Mouse (Mus musculus) layer of hippocampus, postnatal 10 days (tissue): ENCODE measurements around the gene Gpr176. TPM values are rescaled to one million over a fixed set of nuclear protein-coding genes. Genes with fewer than 3 reads are reported as not detected.
"Not testable (repeated sequence)": the region's sequence is repeated elsewhere in the genome, so short reads cannot be mapped to it uniquely, and the experiment has no call there.

Source experiments
- DNase-seq, 2 experiments: peaks; one replicate each; pipeline ENCODE4 v3.0.0; 2021; ENCODE audit warnings: low spot score in 2 of 2
- total RNA-seq, 2 experiments: library from RNA; stranded (reverse); gene quantifications; 2 replicates each; pipeline ENCODE4 v1.2.3; 2021

Gpr176 gene
- total RNA-seq, 2 experiments from 2014 or later = 16.6 to 18.4 TPM

GRCm38 (mm10) chr2:118301656-118302055 is 71.6 kb downstream of the Gpr176 start:
- no peak for DNase-seq

DNA sequence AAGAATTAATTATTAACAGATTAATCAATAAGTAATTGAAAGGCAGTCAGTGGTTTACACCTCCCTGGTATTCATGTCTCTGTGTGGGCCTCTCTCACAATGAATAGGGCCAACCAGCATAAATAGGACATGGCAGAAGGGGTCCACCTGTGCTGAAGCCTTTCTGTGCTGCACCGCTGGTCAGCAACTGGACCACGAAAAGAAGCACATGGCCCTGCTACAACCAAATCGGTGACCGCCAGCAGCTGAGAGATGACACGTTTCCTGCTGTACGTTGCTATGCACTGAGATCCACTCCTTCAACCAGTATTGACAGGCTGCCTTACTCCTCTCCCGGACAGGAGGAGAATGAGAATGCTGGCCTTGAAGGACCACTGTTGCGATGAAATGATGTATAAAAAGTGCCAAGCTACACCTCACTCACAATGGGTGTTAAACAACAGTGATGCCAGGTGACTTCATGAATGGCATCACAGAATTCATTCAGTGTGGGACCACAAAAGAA is 72.1 kb downstream of the Gpr176 start:
- no peak for DNase-seq

DNA sequence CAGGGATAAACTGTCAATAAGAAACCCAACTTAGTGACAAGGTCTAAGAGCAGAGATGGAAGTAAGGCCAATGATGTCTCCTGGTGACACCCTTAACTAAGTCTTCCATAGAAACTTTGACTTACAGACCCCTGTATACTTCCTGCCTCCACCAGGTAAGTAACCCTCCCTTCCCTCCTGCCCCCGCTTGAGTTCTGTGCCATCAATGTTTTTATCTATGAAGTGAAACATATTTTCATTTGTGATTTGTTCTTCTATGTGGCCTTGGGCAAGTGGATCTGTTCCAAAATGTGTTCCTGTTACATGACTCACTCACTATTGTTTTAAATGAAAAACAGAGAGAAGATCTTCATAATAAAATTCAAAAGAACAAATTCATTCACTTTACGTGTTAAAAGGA is 73.2 kb downstream of the Gpr176 start:
- DNase-seq = no peak

DNA sequence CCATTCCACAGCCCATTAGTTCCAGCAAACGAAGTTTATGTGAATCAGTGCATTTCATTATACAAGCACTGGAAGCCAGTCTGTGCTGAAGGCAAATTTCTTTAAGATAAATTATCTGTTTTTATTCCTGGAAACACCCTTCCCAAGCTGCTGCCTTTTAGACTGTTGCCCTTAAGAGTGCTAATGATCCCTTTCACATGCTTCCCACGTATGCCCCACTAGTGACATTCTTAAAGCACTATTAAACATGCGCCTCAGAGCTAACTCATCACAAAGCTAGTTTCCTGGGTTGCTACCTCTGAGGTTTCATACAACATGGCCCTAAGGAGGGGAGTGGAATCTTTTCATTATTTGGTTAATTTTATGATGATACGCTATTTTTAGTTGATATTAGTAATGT is 74.6 kb downstream of the Gpr176 start:
- no peak for DNase-seq

- DNase-seq = no peak
These were observed 75.3 kb downstream of the Gpr176 start for GRCm38 (mm10) chr2:118297966-118298365.

- no peak for DNase-seq
These were observed 77.7 kb downstream of the Gpr176 start for GRCm38 (mm10) chr2:118295505-118295904.

DNA sequence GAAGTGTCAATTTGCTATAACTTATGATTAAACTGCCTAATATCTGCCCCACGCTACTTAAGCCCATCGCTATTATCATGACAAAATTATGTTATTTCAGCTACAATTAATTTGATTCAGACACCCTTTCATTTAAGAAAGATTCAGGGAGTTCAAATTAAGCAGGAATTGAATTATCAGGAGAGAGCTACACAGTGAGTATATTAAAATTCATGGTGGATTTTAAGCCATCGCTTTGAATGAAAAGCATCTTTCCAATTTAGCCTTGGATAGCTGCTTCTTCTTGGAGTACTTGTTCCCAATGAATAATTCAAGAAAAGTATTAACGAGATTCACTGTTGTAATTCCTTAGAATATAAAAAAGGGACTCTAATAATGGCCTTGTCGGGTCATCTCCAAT is 79.6 kb downstream of the Gpr176 start:
- no peak for DNase-seq

GRCm38 (mm10) chr2:118289066-118289460 is 84.2 kb downstream of the Gpr176 start:
- DNase-seq = not testable (repeated sequence)

DNA sequence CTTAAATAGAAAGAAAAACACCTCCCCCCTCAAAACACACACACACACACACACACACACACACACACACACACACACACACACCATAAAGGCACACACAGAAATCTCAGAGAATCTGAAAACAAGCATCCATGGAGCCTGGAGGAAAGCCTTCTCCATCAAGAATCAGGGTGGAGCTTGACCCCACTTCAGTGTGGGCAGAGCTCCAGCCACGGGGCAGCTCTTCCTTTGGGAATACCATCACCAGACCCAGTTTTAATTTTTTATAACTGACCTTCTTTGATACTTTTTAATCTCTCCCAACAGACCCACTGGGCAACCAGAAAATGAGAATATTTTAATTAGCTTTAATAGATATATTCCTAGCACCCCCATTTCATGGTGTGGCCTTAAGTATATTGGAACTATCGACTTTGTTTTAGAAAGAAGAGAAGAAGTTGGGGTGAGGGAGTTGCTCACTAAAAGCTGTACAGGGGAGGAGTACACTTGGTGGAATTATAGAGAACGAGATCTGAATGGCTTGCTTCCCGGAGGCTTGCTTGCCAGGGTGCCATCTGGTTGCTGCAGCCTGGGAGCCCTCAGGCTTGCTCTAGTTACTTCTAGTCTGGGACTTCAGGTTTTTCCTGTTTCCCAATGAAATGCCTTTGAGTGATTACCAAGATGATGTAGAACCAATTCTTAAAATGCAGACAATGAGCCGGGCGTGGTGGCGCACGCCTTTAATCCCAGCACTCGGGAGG is 84.7 kb downstream of the Gpr176 start:
- DNase-seq = no peak

DNA sequence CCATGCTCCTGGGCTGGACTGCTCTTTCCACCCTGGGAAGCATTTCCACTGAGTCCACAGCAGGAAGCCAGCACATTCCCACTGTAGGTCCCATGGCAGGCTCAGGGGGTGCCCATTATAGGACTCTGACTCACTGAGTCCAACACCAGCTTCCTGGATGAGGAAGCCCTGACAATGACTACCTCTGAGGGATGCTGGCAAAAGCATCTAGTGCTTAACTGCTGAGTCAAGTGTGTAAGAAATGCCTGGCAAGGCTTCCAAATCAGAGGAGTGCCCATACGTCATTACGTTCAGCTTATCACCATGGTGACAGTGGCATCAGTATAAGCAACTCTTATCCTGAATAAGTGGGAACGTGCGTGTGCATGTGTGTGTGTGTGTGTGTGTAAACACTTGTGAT is 85.5 kb downstream of the Gpr176 start:
- DNase-seq = no peak

DNA sequence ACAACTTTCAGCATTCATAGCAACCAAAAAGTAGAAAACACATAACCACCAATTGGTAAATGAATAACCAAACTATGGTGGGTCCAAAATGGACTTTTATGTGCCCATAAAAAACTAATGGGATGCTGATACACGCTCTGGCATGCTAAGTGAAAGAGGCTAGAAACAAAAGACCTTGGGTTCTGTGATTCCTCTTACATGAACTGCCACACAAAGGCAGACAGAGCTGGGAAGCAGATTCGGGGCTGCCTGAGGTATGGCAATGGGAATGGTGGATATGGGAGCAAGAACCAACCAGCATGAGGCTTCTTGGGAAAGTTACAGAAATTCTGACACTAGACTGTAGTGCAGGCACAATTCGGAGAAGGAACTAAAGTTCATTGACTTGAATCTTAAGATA is 90.8 kb downstream of the Gpr176 start:
- no peak for DNase-seq

DNA sequence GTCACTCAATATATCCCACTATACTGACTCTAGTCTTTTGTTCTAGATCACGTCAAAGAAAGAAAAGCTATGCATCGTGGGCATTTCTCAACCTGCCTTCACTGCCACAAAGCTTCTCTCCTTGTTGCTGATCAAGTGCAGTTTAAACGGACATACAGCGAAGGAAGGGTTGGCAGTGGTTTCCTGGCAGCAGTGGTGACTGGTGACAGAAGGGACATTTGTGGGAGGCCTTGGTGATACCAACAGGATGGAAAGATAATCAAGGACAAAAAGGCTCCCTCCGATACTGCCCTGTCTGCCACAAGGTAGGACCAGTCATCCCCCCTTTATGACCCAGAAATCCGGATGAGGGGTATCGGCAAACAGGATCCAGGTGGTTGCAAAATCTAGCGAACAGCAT is 95.0 kb downstream of the Gpr176 start:
- no peak for DNase-seq

GRCm38 (mm10) chr2:118271606-118272005 is 101.6 kb downstream of the Gpr176 start:
- no peak for DNase-seq

- DNase-seq = no peak
These were observed 103.0 kb downstream of the Gpr176 start for GRCm38 (mm10) chr2:118270213-118270612.

- DNase-seq = no peak
These were observed 109.4 kb downstream of the Gpr176 start for GRCm38 (mm10) chr2:118263914-118264201.

DNA sequence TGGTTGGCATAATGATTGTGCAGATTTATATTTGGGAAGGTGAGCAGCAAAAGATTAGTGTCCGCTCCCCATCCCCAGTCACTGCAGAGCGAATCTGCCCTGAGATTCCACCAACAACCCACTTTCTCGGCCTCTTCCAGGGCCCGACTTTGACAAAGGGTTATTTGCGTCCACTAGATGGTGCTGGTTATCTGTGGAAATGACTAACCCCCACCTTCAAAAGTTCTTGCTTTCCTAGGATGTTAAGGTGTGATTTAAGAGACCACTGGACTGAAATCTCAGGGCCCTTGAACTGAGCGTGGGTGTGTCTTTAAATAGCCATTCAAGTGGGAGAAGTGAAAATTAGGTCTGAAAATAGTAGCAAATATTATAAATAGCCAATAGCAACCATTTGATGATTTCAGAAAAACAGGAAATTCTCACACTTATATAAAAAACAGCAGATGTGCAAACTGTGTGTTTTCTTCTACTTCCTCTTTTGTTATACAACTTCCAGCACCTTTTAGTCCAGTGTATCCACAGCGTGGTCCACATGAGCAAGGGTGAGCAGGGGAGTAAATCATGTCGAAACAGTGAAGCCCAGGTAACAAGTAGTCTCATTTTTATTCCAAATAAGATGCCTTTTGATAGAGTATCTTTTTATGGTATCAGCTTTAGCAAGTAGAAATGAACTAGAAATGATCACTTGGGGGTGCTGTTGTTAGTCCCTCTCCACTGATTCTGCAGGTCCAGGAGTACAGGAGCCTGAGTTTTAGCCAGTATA is 109.9 kb downstream of the Gpr176 start:
- peak; percentile 62 to 70 for DNase-seq

GRCm38 (mm10) chr2:118262673-118263072 is 110.5 kb downstream of the Gpr176 start:
- DNase-seq = peak; percentile 36 to 47

DNA sequence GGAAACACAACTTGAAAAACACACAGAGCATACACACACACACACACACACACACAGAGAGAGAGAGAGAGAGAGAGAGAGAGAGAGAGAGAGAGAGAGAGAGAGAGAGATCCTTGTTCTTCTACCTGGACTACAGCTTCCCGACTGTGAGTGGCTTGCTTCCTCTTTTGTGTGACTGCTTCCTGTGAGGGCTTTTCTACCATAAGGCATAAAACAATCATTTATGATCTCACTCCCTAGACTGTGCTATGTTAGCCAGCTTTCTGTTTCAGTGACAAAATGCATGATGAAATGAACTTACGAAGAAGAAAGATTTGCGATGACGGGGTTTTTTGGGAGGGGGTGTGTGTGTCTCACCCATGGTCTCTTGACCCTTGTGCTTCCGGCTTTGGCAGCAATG is 113.5 kb downstream of the Gpr176 start:
- no peak for DNase-seq

- no peak for DNase-seq
These were observed 116.1 kb downstream of the Gpr176 start for GRCm38 (mm10) chr2:118257094-118257493.

DNA sequence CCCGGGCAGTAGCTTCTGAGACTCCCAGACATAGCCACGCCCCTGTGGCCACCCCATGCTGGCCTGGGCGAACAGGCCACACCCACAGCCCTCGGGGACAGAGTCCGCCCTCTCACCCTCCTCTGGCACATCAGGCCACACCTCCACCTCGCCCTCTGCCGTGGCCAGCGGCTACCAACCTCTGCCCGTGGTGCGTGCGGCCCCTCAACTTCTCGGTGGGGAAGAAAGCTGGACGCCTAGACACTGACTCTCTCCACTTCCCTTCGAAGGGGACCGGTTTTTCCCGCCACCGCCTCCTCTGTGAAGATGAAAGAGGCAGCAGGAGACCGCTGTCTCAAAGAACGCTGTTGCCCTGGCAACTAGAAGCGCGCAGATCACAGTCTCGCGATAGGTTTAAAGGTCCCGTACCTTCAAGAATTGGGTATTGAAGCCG is 116.6 kb downstream of the Gpr176 start, which contains the start of gene Fsip1:
TSS of gene Fsip1 (minus strand) at position 346 of the 433 bp plus-strand sequence.
- DNase-seq = peak; percentile 54 to 68

- DNase-seq = no peak
These were observed 118.7 kb downstream of the Gpr176 start for GRCm38 (mm10) chr2:118254516-118254915.

DNA sequence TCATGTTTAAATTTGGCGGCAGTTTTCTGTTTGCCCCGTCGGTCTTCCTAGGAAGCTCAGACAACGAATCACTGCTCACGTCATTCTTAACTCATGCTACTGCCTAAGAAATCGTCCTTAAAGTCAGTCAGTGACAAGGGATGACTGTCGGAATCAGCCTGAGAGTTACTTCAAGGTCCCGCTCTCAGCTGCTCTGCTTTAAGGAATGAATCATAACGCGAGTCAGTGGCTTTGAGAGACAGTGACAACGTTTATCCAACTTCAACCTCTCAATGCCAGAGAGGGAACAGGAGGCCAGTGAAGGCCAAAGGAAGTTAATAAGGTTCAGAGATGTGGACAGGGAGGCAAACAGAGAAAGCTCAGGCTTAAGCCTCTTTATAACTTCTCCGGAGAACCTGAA is 124.3 kb downstream of the Gpr176 start:
- DNase-seq = no peak

- DNase-seq = no peak
These were observed 125.2 kb downstream of the Gpr176 start for GRCm38 (mm10) chr2:118248016-118248415.
